ENCODE assay signal across 11 mouse cellular contexts in genomic region chr2:71551704-71552103, GRCm38 (mm10). TPM values are rescaled to one million over a fixed set of nuclear protein-coding genes. Genes with fewer than 3 reads are reported as not detected.
DNase-seq lines count a peak whose midpoint lies in the region; ATAC-seq lines count a peak whose summit lies in the region.
"Had no signal": no experiment of that assay in that cellular context is flagged by ENCODE, and none has a peak within 500 bp of the region (broad histone marks: within the 10 kb centered on the region; RNA-seq: fewer than 3 reads in every experiment).

No protein-coding gene starts in this region.

- no peak overlapping the region; the same call in 1 of the 2 replicates for H3K4me3 ChIP-seq in heart, embryonic 16.5 days (ENCODE audit: low read length)
- H3K4me3 ChIP-seq in limb, embryonic 10.5 days = peak overlapping the region; percentile 23; the same call in 1 of the 2 replicates

- WGBS in heart, embryonic 16.5 days = under 1% methylated on average over 18 of the region's 18 CpGs
- WGBS in limb, embryonic 10.5 days = 1% methylated on average over 18 of the region's 18 CpGs

- peaks cover 2% of the 10 kb centered on the region for H3K4me1 ChIP-seq in heart, embryonic 16.5 days (ENCODE audit: control insufficient read depth, insufficient read depth, low read length)
- H3K4me1 ChIP-seq in limb, embryonic 10.5 days = peaks cover 24% of the 10 kb centered on the region

- H3K9me3 ChIP-seq in heart, embryonic 16.5 days (replicated peaks; ENCODE audit: control insufficient read depth, low read length) = no peaks in the 10 kb centered on the region
- H3K9me3 ChIP-seq in limb, embryonic 10.5 days (replicated peaks) = no peaks in the 10 kb centered on the region

- H3K36me3 ChIP-seq in heart, embryonic 16.5 days (ENCODE audit: control insufficient read depth, insufficient read depth) = no peaks in the 10 kb centered on the region
- no peaks in the 10 kb centered on the region for H3K36me3 ChIP-seq in limb, embryonic 10.5 days

- peaks cover 62% of the 10 kb centered on the region for H3K27me3 ChIP-seq in heart, embryonic 16.5 days (ENCODE audit: control insufficient read depth, insufficient read depth, low read length)
- H3K27me3 ChIP-seq in limb, embryonic 10.5 days (ENCODE audit: low read depth, poor library complexity, severe bottlenecking) = peaks cover 73% of the 10 kb centered on the region

- H3K27ac ChIP-seq in heart, embryonic 16.5 days (ENCODE audit: low read length) = no peak overlapping the region
- H3K27ac ChIP-seq in limb, embryonic 10.5 days = no peak overlapping the region
- H3K27ac ChIP-seq: stomach, postnatal 0 days had no signal

- peak overlapping the region; percentile 36 for H3K4me2 ChIP-seq in heart, embryonic 16.5 days (ENCODE audit: low read depth, low read length)

- no peak overlapping the region for H3K9ac ChIP-seq in heart, embryonic 16.5 days (ENCODE audit: low read length)

- DNase-seq in heart, postnatal 4 days = no peak
- peak; percentile 19 for DNase-seq in thymus, postnatal 0 days (ENCODE audit: low spot score)
- no peak for DNase-seq in thymus, postnatal 10 days (ENCODE audit: low spot score in 2 of 2)
- no peak for DNase-seq in limb, embryonic 10.5 days (ENCODE audit: low spot score)
- DNase-seq in cerebellum, adult 11 months = no peak
- DNase-seq: cerebellum, postnatal 36 days had no signal

- no peak for ATAC-seq in heart, embryonic 16.5 days (replicated peaks; ENCODE audit: extremely low read depth, insufficient read depth, low FRiP score)
- no peak for ATAC-seq in cerebellum, adult (ENCODE audit: insufficient number of reproducible peaks, low FRiP score, low TSS enrichment)
- ATAC-seq: lung, postnatal 0 days had no signal

RNA-seq across cellular contexts. Expression of gene Dlx2, which starts 5.2 kb away (rescaled TPM):
- polyA plus RNA-seq in heart, embryonic 16.5 days (2015; fragmentation: Nextera tagmentation; extraction: Ambion mirVana) = 0.11 TPM in 1 of 2 replicates, not detected in the other
- under 1 TPM in 1 of 2 experiments, not detected in 1; 0.11 TPM for total RNA-seq in heart, postnatal 4 days (2021)
- polyA plus RNA-seq in thymus, postnatal 0 days (2015; fragmentation: Nextera tagmentation; extraction: Ambion mirVana) = 0.05 TPM in 1 of 2 replicates, not detected in the other
- polyA plus RNA-seq in limb, embryonic 10.5 days (2016; fragmentation: Nextera tagmentation; extraction: Ambion mirVana) = 4.9 and 7.2 TPM in 2 replicates
- total RNA-seq: gastrocnemius, adult 18-20 months had no signal
- polyA plus RNA-seq: lung, postnatal 0 days had no signal

RNA-seq across cellular contexts. Expression of gene Dlx1, which starts 23.8 kb away (rescaled TPM):
- polyA plus RNA-seq in heart, embryonic 16.5 days (2015; fragmentation: Nextera tagmentation; extraction: Ambion mirVana) = 0.15 and 0.29 TPM in 2 replicates
- total RNA-seq in heart, postnatal 4 days (2021) = under 1 TPM; 0.14 to 0.43 TPM
- polyA plus RNA-seq in thymus, postnatal 0 days (2015; fragmentation: Nextera tagmentation; extraction: Ambion mirVana) = 0.12 and 0.44 TPM in 2 replicates
- 5.7 and 9.0 TPM in 2 replicates for polyA plus RNA-seq in limb, embryonic 10.5 days (2016; fragmentation: Nextera tagmentation; extraction: Ambion mirVana)
- total RNA-seq: gastrocnemius, adult 18-20 months had no signal
- polyA plus RNA-seq: lung, postnatal 0 days had no signal
